Mouse (Mus musculus) left cerebral cortex, adult 8-10 months (tissue): ENCODE measurements around the gene Ube2u. TPM values are rescaled to one million over a fixed set of nuclear protein-coding genes. Genes with fewer than 3 reads are reported as not detected.
"Not testable (repeated sequence)": the region's sequence is repeated elsewhere in the genome, so short reads cannot be mapped to it uniquely, and the experiment has no call there.

Source experiments
- DNase-seq, 2 experiments: peaks; one replicate each; pipeline ENCODE4 v3.0.0; 2022; ENCODE audit warnings: low spot score in 2 of 2
- total RNA-seq, 4 experiments: library from RNA; stranded (reverse); gene quantifications; 2 replicates each; pipeline ENCODE4 v1.2.4; 2022

The Ube2u gene
- under 1 TPM in 1 of 4 experiments, not detected in 3; 0.25 TPM for total RNA-seq

DNA sequence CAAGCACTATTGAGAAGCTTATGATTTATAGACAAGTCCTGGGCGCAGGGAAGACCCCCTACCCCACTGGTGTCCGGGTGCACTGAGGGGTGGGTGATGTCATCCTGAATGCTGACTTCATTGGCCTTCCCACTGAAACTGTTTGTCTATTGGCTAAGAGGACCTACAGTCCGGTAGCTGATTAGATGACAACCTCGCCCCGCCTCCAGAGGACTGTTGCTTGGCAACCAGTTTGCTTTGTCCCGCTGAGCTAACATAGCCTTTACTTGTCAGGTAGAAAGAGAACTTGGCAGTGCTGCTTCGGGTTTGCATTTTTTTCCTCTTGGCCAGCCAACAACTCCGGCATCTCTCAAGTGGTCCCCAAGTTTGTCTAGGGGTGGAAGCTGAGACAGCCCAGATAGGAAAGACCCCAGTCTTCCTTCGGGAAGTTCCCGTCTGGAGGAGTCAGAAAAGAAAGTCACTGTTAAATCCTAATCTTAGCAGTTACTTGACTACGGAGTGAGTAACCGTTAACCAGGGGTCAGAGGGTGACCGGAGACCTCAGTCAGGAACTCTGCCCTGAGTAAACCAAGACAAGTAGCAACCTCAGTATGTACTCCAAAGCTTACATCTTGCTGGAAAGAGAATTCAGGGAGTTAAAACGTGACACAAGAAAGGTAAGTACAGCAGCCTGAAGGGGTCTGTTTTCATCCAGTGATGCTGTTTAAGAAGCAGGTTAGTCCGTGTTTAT lies at the start of gene Ube2u:
TSS of gene Ube2u (plus strand) at position 258 of the 730 bp plus-strand sequence.
- peak in 1 of 2 experiments; percentile 21 for DNase-seq

DNA sequence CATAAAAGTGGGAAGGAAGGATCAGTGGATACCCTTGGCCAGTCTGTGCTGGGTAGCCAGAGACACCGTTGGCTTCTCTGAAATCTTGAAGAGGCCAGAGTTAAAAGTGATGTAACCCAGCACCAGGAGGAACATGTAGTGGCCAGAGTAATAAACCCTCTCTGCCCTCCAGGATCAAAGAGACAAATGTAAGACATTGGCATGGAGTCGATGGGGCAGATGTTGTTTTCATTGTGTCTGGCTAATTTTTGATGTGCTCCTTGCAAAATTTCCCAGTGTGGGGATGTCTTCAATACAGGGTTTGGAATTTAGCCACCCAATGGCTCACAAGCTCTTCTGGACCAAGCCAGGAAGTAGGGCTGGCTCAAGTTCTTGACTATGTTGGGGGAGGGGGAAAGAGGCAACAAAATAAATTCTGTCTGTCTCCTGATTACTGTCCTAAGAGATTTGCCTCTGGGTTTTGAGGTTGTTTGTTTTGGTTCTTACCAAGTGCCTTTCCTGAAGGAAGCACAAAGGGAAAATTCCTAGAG lies 49.2 kb upstream of the Ube2u start:
- DNase-seq, result no peak

DNA sequence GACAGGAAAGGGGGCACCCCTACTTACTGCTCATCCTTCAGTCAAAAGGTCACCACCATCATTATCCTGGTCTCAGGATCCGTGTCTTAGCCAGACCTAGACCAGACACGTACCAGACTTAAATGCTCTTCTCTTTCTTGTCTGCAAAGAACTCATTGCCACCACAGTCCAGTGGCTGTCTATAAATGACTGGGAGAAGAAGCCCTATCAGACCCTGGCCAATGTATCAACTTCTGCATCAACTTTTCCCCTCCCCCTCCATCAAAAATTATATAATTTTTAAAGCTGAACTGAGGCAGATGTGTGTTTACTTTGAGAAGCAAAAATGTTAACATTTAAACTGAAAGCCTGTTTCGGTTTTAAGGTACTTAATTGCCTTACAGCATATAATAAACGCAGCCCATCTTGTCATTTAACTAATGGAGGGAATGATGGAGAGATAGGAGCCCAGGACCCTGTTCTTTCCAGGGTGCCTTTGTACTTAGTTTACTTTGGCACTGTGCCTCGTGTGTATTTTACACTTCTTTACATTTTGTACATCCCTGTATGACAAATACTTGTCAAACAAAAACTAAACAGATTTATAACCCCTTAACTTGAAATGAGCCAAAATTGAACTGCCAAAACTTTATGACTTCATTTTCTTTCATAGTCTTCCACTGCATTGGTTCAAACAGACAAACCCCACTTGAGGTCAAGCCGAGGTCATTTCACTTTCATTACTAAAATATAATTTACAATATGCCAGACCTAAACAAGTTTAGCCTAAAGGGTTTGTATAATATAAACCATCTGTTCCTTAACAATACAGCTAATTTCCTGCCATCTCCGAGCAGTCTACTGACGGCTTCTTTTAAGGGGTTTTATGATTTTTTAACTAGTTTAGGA lies 43.1 kb upstream of the Ube2u start:
- DNase-seq, result no peak

DNA sequence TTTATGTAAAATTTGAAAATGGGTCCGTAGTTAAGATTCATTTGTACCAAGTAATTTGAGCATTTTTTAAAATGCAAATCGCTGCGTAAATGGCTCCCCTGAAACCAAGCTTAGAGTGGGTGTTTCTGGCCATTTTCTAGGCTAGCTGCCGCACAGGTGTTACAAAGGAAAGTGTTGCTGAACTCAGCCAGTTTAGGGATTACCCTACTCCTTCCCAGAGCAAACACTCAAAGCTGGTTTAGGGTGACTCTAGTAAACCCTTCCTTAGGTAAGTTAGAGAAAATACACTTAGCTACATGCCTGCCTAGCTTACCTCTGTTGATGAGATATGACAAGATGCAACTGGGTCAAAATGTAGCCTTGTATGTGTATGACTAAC lies 42.5 kb upstream of the Ube2u start:
- no peak for DNase-seq

DNA sequence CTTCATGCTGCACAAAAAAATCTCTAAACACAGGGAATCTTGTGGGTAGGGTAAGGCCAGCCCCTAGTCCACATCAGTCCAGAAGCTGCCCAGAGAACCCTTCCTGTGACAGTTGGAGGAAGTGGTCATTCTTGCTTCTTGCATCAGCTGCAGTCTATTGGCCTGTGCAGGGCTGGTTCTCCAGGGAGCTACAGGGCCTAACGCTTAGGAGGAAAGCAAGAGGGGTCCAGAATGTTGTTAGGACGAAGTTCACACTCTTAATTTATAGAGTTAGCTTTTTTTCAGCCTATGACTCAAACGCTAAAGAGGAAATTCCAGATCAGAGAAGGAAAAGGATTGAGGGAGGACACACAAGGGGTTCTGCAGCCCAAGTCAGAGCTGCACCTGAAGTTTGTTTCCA lies 31.8 kb upstream of the Ube2u start:
- no peak for DNase-seq

DNA sequence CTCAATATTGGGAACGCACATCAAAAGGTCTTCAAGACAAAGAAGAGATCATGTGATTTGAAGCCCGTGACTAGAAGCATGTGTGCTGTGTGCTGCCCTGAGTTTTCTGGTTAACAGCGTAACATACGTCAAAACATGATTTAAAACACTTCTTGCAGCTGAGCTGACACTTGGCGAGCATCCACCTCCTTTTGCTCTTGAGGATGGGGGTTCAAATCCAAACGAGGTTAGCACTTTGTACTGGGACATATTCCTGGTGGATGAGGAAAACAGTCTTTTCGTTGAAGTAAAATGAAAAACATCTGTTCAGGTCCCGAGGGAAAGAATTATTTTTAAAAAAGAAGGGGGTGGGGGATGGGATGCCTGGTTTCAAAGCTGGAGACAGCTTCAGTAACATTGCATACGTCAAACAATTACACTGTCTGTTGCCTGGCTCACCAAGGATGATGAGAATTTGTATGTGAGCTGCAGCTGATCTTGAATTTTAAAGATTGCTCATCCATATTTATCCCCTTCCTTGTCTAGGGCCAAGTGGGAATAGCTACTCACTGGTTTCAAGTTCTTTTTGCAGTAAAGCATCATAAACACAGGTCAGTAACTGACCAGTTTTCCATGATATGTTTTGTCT lies 16.0 kb upstream of the Ube2u start:
- no peak for DNase-seq

DNA sequence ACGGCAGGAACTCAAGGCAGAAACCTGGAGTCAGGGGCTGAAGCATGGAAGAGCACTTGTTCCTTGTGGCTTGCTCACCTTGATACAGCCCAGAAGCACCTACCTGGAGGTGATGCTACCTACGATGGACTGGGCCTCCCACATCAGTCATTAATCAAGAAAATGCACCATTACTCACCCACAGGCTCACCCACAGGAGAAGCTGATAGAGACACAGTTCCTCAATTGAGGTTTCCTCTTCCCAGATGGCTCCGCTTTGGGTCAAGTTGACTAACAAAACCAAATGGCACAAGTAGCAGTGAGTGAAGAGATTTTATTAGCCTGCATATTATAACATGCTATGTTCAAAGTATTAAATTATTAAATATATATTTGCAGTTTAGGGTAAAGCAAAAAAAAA lies 9.8 kb downstream of the Ube2u start:
- DNase-seq, result no peak

DNA sequence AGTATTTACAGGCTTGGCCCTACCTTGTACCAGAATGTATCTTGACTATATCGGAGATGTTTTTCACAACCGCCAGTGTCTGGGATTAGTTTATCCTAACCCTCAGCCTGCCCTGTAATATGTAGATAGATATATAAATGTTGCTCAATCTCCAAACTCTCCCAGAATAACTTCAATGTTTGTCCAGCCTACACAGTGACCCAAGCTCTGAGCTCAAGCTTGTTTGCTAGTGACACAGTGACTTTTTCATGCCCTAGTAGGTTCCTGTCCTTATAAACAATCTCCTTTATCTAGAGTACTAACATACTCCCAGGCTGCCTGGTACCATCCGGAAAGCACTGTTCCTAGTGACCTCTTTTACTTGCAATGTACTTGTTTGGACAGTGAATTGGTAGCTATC lies 16.5 kb downstream of the Ube2u start:
- no peak for DNase-seq

DNA sequence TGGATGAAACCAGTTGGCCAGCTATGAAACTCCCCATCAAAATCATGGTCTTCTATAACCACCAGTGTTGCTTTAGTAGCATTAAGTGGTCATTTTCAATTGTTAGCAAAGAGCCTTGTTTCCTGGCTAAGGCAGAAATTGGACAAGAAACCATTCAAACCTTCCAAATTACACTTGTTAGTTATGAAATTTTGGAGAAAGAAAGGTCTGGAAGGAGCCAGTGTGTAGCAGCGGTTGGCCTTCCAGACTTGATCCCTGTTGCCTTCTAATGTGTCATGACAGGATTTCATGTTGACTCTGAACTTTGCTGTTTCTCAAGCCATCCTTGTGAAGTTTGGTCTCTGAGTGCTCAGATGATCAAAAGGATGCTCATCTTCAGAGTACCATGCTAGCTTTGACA lies 17.9 kb downstream of the Ube2u start:
- DNase-seq, result no peak

DNA sequence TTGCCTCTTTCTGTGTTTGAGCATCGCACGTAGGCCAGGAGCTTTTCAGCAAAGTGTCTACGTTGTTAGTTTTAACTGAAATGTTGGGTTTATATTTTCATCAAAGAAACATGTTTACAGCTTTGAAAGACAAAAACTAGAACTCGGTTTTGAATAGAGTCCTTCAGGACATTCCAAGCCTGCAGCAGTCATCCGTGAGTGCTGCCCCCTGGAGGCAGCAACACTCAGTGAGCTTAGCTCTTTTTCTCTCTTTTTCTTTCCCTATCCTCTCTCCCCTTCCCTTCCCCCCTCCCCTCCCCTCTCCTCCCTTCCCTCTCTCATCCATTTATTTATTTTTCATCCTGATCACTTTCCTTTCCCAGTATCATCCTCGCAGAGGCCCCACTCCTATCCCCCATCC lies 19.5 kb downstream of the Ube2u start:
- no peak for DNase-seq

DNA sequence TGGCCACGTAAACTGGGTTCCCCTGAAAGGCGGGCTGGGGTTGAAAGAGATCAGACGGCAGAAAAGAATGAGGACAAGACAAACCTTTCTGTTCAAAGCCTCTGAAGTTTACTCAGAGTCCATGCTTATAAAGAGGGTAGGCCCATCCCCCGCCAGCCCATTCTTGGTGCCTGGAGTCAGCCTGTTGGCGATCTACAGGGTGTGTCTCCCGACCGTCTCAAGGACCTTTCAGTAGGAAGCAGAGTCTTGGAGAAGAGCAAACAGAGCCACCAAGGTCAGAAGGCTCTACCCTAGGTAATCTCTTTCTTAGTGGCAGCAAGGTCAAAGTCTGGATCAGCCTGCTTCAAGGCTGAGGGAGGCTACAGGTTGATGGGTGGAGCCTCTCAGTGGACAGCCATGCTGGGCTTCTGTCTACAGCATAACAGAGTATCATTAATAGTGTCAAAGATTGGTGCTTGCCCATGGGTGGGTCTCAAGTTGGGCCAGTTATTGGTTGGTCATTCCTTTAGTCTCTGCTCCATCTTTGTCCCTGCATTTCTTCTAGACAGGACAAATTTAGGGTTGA lies 20.5 kb downstream of the Ube2u start:
- DNase-seq, result not testable (repeated sequence)

DNA sequence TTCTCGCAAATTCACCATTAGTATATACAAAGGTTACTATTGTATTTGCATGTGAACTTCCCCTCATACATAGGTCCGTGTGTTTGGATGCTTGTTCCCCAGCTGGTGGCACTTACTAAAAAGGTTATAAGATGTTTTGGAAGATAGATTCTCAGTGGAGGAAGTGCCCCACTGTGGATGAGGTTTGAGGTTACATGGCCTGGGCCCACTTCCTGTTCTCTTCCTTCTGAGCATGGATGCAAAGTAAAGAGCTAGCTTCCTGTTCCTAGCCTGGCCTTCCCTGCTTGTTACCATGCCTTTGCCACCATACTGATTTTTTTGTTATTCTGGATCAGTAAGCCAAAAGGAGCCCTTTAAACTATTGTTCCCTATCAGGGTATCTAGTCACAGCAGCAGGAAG lies 24.7 kb downstream of the Ube2u start:
- DNase-seq, result no peak

DNA sequence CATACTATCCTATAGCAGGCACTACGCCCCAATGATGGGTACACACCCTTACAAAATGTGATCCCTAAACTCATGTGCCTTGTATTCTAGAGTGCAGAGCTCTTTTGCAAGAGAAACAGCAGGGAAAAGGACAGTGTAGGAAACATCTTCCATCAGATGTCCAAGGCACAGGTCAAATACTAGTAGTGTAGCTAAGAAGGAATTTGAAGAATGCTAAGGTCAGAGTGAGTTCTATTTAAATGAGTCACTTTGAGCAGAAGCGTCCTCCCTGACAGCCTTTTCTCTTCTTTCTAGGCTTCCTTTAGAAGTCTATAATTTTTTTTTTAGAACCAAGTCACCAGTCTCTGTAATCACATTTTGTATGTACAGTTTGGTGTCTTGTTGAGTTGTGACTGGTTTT lies 39.0 kb downstream of the Ube2u start:
- DNase-seq, result no peak

DNA sequence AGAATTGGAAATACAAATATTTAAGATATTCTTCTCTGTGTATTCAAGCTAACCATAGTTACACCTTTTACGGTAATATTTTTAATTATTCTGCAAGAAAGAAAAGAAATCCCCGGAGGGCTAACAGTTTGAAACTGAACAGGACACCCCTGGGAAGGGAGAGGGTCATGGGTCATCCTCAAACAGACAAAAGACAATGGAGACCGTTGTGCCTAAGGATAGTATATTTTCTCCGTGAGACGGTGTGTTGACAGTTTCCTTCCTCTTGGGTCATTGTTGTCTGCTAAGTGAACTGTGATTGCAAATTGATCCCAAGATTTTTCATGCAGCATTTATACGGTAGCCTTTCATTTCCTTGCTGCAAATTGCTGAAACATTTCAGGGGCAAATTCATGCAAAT lies 43.9 kb downstream of the Ube2u start:
- DNase-seq, result no peak

DNA sequence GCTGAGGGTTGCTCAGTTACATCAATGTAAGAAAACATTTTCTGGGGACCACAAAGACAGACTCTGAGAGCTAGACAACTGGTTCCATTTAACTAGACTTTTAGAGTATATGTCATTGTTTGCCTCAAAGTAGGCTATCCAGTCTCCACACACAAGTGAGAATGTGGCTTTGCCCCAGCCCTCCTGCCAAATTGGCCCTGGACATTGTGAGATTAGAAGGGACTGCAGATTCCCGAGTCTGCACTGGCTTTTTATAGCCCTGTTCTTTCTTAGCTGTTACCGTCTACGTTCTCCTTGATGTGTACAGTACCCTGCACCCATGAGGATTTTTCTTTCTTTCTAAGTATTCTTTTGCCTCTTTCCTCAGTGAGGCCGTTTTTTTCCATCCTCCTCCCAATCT lies 46.1 kb downstream of the Ube2u start:
- DNase-seq, result no peak

DNA sequence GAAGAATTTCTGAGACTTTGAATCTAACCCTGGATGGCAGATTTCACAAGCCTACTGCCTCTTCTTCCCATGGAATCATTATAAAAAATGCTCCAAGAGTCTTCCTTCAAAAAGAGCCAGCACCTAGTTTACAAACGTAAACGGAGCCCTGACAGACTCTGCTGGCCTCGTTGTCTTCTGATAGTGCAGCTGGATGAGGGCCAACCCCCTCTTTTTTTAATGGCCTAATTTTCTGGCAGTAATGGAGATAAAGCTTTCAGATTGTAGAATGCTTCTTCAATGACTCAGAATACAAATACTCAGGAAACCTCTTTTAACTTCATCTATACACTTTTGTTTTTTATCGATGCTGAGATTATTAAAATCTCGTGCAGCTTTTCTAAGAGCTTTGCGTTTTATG lies 47.6 kb downstream of the Ube2u start:
- no peak for DNase-seq

DNA sequence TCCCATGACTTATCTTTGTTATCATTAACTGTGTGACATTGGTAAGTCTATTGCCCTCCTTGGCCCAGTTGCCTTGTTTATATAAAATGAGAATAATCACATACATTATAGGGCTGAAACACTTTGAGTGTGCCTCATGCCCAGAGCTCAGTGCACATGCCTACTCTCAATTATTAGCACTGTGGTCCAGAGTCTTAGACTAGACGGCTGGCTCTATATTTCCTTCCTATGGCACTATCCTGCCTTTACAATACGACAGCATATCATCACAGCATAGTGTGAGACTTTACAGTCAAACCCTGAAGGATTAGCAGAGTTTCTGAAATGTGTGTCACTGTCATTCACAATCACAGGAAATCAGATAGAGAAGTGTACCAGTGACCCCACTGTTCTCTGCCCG lies 48.4 kb downstream of the Ube2u start:
- no peak for DNase-seq

DNA sequence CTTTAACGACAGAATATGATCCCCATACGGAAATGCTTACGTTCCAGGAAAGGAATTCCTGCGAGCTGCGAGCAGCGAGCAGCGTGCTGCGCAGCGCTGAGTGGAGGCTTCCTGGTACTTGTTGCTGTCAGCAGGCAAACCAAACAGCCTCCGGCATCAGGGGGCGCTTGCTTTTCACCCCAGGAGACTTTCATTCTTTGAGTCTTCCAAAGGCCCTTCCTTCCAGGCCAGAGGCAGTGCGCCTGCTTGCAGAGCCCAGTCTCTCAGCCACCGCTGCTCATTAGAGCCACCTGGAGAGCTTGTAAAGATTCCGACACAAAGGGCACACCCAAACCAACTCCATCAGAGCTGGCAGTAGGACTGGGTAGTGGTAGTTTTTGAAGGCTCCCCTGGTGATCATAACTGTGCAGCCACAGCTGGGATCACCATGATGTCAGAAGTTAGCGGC lies 48.9 kb downstream of the Ube2u start:
- no peak for DNase-seq

DNA sequence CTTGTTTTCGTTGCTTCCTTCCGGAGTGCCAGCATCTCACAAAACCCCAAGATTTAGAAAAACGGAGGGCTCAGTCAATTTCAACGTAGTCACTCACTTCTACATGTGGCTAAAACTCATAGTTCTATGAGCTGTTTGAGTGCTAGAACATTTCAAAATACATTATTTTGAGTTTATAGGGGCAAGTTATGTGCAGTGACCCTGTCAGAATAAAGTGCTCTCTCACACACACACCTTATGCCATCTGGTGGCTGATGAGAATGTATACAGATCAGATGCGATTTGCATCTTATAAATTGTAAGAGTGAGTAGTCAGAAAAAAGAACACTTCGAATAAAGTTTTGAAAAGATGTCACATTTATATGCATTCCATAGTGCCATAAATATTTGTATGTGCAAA lies 55.0 kb downstream of the Ube2u start:
- DNase-seq, result no peak

DNA sequence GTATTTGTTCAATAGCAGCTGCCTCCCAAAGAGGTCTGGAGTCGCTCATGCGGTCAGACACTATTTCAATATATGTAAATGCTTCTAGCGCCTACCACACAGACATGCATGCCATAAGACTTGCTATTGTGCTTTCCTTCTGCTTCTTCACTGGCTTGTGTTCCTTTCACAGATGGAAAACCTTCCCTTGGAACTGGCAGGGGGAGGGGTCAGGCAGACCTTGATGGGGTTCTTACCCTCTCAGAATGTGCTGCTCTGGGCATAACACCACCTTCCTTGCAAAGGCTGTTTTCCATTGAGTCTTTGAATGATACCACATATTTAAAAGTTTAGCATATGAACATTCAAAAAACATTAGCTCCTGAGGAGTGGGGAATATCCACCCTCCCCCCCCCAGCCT lies 56.3 kb downstream of the Ube2u start:
- DNase-seq, result no peak

DNA sequence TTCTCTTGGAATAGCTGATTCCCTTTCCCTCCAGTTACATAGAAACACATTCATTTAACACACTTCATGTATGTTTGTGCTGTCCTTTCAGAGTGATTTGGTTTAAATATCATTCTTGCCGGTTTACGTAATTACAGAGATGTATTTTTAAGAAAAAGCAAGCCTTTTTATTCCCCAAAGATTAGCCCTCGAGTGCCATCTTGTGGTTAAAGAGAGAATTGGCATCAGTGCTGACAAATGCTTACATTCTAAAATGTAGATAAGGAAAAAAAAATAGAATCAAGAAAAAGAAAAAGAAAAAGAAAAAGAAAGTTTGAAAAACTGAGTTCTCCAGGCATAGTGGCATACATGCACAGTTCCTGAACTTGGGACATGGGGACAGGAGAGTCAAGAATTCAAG lies 59.2 kb downstream of the Ube2u start:
- DNase-seq, result no peak

DNA sequence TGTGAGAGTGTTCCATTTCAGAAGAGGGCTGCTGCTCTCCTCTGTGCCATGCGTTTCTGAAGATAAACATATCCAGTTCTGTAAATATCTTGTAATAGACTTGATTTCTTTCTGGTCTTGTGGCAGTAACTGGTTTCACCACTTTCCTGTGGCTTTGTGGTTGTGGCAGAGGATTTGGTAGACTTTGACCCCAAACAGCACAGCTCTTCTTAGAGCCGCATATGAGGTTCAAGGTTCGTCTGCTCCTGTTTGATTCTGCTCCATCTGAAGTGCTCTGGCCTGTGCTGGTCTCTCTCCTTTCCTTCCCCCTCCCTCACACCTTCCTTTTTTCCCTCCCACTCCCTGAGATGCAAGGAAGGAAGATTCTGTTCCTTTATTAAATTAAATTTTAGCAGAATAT lies 60.8 kb downstream of the Ube2u start:
- no peak for DNase-seq
